Mouse (Mus musculus) mouse trophoblast stem cell (cell line): ENCODE results near the gene Gm9049.
"Not testable (repeated sequence)": the region's sequence is repeated elsewhere in the genome, so short reads cannot be mapped to it uniquely, and the experiment has no call there.

Experiments
- in situ Hi-C, 2 experiments: fragments of 300-500 bp; cut with MseI, MboI; formaldehyde crosslinking; loops; 2 replicates in 1 of 2; 3 replicates in 1 of 2; pipeline ENCODE4 v1.15.1; 2025

Gm9049 gene

DNA sequence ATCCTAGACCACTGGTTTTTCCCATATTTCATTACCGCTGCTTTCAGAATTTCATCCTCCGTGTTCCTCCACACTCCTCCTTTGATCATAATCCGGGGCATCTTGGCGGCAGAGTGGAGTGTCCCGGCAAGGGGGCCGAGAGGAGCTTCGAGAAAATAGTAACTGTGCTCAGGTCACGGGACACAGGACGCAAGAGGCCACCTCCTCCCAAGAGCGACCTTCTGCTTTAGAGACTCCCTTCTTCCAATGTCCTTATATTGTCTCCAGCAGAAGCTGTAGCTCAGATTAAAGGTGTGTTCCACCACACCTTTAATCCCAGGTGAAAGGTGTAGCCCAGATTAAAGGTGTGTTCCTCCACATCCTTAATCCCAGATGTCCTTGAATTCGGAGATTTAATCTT, at the start of gene Gm9049:
Gene Gm9049 (minus strand): TSS at position 101 of the 400 bp plus-strand sequence.
- in situ Hi-C loops = not testable (repeated sequence)

- in situ Hi-C loops = no loop called here
Measured at GRCm38 (mm10) chr10:118399917-118400316, 46.0 kb upstream of the Gm9049 start.

- in situ Hi-C loops = no loop called here
Measured at GRCm38 (mm10) chr10:118370443-118370842, 16.5 kb upstream of the Gm9049 start.

- in situ Hi-C loops = no loop called here
Measured at GRCm38 (mm10) chr10:118369518-118369917, 15.6 kb upstream of the Gm9049 start.

GRCm38 (mm10) chr10:118348579-118348978, 5.3 kb downstream of the Gm9049 start, which contains the start of gene Gm9048:
Gm9048 (minus strand) TSS chr10:118348679.
- in situ Hi-C loops = not testable (repeated sequence)

GRCm38 (mm10) chr10:118343155-118343554, 10.8 kb downstream of the Gm9049 start, which contains the start of gene Gm9046:
Gm9046 (minus strand) TSS chr10:118343255.
- in situ Hi-C loops = not testable (repeated sequence)

DNA sequence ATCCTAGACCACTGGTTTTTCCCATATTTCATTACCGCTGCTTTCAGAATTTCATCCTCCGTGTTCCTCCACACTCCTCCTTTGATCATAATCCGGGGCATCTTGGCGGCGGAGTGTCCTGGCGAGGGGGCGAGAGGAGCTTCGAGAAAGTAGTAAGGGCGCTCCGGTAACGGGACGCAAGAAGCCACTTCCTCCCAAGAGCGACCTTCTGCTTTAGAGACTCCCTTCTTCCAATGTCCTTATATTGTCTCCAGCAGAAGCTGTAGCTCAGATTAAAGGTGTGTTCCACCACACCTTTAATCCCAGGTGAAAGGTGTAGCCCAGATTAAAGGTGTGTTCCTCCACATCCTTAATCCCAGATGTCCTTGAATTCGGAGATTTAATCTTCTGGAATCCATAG, 16.2 kb downstream of the Gm9049 start, which contains the start of gene Gm9045:
Gene Gm9045 (minus strand): TSS at position 101 of the 400 bp plus-strand sequence.
- in situ Hi-C loops = not testable (repeated sequence)

GRCm38 (mm10) chr10:118332308-118332707, 21.6 kb downstream of the Gm9049 start, which contains the start of gene Gm9044:
Gm9044 (minus strand) TSS chr10:118332408.
- in situ Hi-C loops = not testable (repeated sequence)

DNA sequence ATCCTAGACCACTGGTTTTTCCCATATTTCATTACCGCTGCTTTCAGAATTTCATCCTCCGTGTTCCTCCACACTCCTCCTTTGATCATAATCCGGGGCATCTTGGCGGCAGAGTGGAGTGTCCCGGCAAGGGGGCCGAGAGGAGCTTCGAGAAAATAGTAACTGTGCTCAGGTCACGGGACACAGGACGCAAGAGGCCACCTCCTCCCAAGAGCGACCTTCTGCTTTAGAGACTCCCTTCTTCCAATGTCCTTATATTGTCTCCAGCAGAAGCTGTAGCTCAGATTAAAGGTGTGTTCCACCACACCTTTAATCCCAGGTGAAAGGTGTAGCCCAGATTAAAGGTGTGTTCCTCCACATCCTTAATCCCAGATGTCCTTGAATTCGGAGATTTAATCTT, 27.0 kb downstream of the Gm9049 start, which contains the start of gene Gm9040:
Gene Gm9040 (minus strand): TSS at position 101 of the 400 bp plus-strand sequence.
- in situ Hi-C loops = not testable (repeated sequence)

- in situ Hi-C loops = no loop called here
Measured at GRCm38 (mm10) chr10:118319024-118319423, 34.9 kb downstream of the Gm9049 start.

GRCm38 (mm10) chr10:118302133-118302532, 51.8 kb downstream of the Gm9049 start:
- in situ Hi-C loops = not testable (repeated sequence)
